Mouse (Mus musculus) lung, embryonic 15.5 days (tissue): ENCODE data around the gene Tsfm. TPM values are rescaled to one million over a fixed set of nuclear protein-coding genes. Genes with fewer than 3 reads are reported as not detected.

ENCODE experiments used
- ATAC-seq: fragments of 200-750 bp; cut with Nextera tagmentation; 2 replicates; pipeline ENCODE4 v1.8.0; 2017; ENCODE audit warnings: moderate number of reproducible peaks, borderline replicate concordance; ENCODE audit not compliant: low FRiP score, low TSS enrichment; ENCODE audit errors: extremely low read depth
- H3K27ac ChIP-seq: fragments of 300-500 bp; sonication (generic); 2 replicates; pipeline ENCODE4 v1.5.1; 2015; ENCODE audit warnings: moderate library complexity, mild to moderate bottlenecking, inconsistent platforms
- H3K27me3 ChIP-seq: fragments of 300-500 bp; sonication (generic); 2 replicates; pipeline ENCODE4 v1.6.1; 2015; ENCODE audit warnings: inconsistent platforms
- H3K36me3 ChIP-seq: fragments of 300-500 bp; sonication (generic); 2 replicates; pipeline ENCODE4 v1.6.1; 2015; ENCODE audit warnings: inconsistent platforms
- H3K4me1 ChIP-seq: fragments of 300-500 bp; sonication (generic); 2 replicates; pipeline ENCODE4 v1.6.1; 2015; ENCODE audit warnings: inconsistent platforms
- H3K4me2 ChIP-seq: fragments of 300-500 bp; sonication (generic); 2 replicates; pipeline ENCODE4 v1.6.1; 2015; ENCODE audit warnings: inconsistent platforms, mild to moderate bottlenecking, moderate library complexity
- H3K4me3 ChIP-seq: fragments of 300-500 bp; sonication (generic); 2 replicates; pipeline ENCODE4 v1.5.1; 2015; ENCODE audit warnings: mild to moderate bottlenecking, inconsistent platforms
- H3K9ac ChIP-seq: fragments of 300-500 bp; sonication (generic); 2 replicates; pipeline ENCODE4 v1.6.1; 2015; ENCODE audit warnings: inconsistent platforms
- H3K9me3 ChIP-seq: fragments of 300-500 bp; sonication (generic); 2 replicates; pipeline ENCODE4 v1.6.1; 2016; ENCODE audit warnings: inconsistent platforms
- WGBS: fragments of 180-500 bp; shearing (Covaris S2); methylation state at CpG from one replicate; pipeline ENCODE4 v1.1.7; 2015; 5-methylcytosine and 5-hydroxymethylcytosine counted together
- polyA plus RNA-seq: library from polyadenylated mRNA; unstranded; fragments of >200 nt; fragmentation: Nextera tagmentation; extraction: Ambion mirVana; gene quantifications from 2 replicates; pipeline ENCODE4 v1.2.1, GENCODE M21; 2015

The Tsfm gene
- polyA plus RNA-seq, 1 experiment from 2014 or later: 73.2 TPM

- Histone ChIP-seq H3K27me3 (no peaks in the 10 kb centered on the region), H3K4me1 (peaks cover 74% of the 10 kb centered on the region), H3K4me3 (peak overlapping the region; percentile 92), H3K9ac (peak overlapping the region; percentile 97), H3K36me3 (no peaks in the 10 kb centered on the region; the same call in 1 of the 2 replicates), H3K9me3 (no peaks in the 10 kb centered on the region), H3K4me2 (peak overlapping the region; percentile 92), H3K27ac (peak overlapping the region; percentile 99)
- WGBS: 8% methylated on average over 11 of the region's 11 CpGs
- ATAC-seq: no peak
Measured at GRCm38 (mm10) chr10:126980933-126981530, 49.6 kb downstream of the Tsfm start.

- no peaks in the 10 kb centered on the region; the same call in 1 of the 2 replicates for H3K36me3 ChIP-seq
- no peaks in the 10 kb centered on the region for H3K9me3 ChIP-seq
- peak overlapping the region; percentile 99 for H3K27ac ChIP-seq
- WGBS: 2% methylated on average over 16 of the region's 16 CpGs
- peak overlapping the region; percentile 92 for H3K4me3 ChIP-seq
- H3K4me1 ChIP-seq: peaks cover 74% of the 10 kb centered on the region
- no peaks in the 10 kb centered on the region for H3K27me3 ChIP-seq
- peak overlapping the region; percentile 97 for H3K9ac ChIP-seq
- ATAC-seq: no peak
- peak overlapping the region; percentile 92 for H3K4me2 ChIP-seq
Measured at GRCm38 (mm10) chr10:126980221-126980932, 50.3 kb downstream of the Tsfm start.

GRCm38 (mm10) chr10:126979636-126980151, 50.9 kb downstream of the Tsfm start:
- Histone ChIP-seq H3K4me2 (peak overlapping the region; percentile 92), H3K27me3 (no peaks in the 10 kb centered on the region), H3K27ac (peak overlapping the region; percentile 99), H3K9me3 (no peaks in the 10 kb centered on the region), H3K4me1 (peaks cover 71% of the 10 kb centered on the region), H3K4me3 (peak overlapping the region; percentile 92), H3K9ac (peak overlapping the region; percentile 97), H3K36me3 (no peaks in the 10 kb centered on the region; the same call in 1 of the 2 replicates)
- no peak for ATAC-seq
- under 1% methylated on average over 48 of the region's 57 CpGs for WGBS

GRCm38 (mm10) chr10:126979121-126979635, 51.5 kb downstream of the Tsfm start:
- peak overlapping the region; percentile 99 for H3K27ac ChIP-seq
- H3K27me3 ChIP-seq: no peaks in the 10 kb centered on the region
- peak overlapping the region; percentile 97 for H3K9ac ChIP-seq
- ATAC-seq: peak; percentile 24
- peaks cover 66% of the 10 kb centered on the region for H3K4me1 ChIP-seq
- H3K4me2 ChIP-seq: peak overlapping the region; percentile 92
- H3K36me3 ChIP-seq: no peaks in the 10 kb centered on the region; the same call in 1 of the 2 replicates
- no peaks in the 10 kb centered on the region for H3K9me3 ChIP-seq
- H3K4me3 ChIP-seq: peak overlapping the region; percentile 92
- WGBS: under 1% methylated on average over 37 of the region's 62 CpGs

- H3K4me3 ChIP-seq: peak within 1 kb of the TSS; percentile 92
- no peaks in the 10 kb centered on the region for H3K27me3 ChIP-seq
- peak within 1 kb of the TSS; percentile 99 for H3K27ac ChIP-seq
- under 1% methylated on average over 56 of the region's 56 CpGs for WGBS
- H3K36me3 ChIP-seq: no peaks in the 10 kb centered on the region; the same call in 1 of the 2 replicates
- peaks cover 58% of the 10 kb centered on the region for H3K4me1 ChIP-seq
- peak within 1 kb of the TSS; percentile 92 for H3K4me2 ChIP-seq
- peak; percentile 92 for ATAC-seq
- peak within 1 kb of the TSS; percentile 97 for H3K9ac ChIP-seq
- H3K9me3 ChIP-seq: no peaks in the 10 kb centered on the region
Measured at GRCm38 (mm10) chr10:126978277-126978994, 52.2 kb downstream of the Tsfm start, which contains the start of gene Ctdsp2. Gene Ctdsp2 (plus strand): TSS chr10:126978717.

GRCm38 (mm10) chr10:126977076-126977475, 53.6 kb downstream of the Tsfm start:
- H3K4me1 ChIP-seq: peaks cover 58% of the 10 kb centered on the region

GRCm38 (mm10) chr10:126975706-126976105, 54.9 kb downstream of the Tsfm start:
- Histone ChIP-seq H3K36me3 (no peaks in the 10 kb centered on the region; the same call in 1 of the 2 replicates), H3K4me1 (peaks cover 58% of the 10 kb centered on the region), H3K27me3 (no peaks in the 10 kb centered on the region), H3K9me3 (no peaks in the 10 kb centered on the region), H3K4me2 (no peak overlapping the region), H3K4me3 (no peak overlapping the region), H3K9ac (no peak overlapping the region), H3K27ac (peak overlapping the region; percentile 54)
- WGBS: 71% methylated on average over 6 of the region's 6 CpGs
- no peak for ATAC-seq

More at GRCm38 (mm10) chr10:126977076-126977475, 53.6 kb downstream of the Tsfm start:
- H3K4me2 ChIP-seq: no peak overlapping the region
- no peak overlapping the region for H3K4me3 ChIP-seq
- no peaks in the 10 kb centered on the region; the same call in 1 of the 2 replicates for H3K36me3 ChIP-seq
- no peaks in the 10 kb centered on the region for H3K27me3 ChIP-seq
- no peak for ATAC-seq
- no peak overlapping the region for H3K27ac ChIP-seq
- WGBS: 50% methylated on average over 4 of the region's 4 CpGs
- H3K9me3 ChIP-seq: no peaks in the 10 kb centered on the region
- no peak overlapping the region for H3K9ac ChIP-seq

- WGBS: 29% methylated on average over 7 of the region's 7 CpGs
- Histone ChIP-seq H3K9ac (no peak overlapping the region), H3K27me3 (no peaks in the 10 kb centered on the region), H3K27ac (peak overlapping the region; percentile 89; the same call in 1 of the 2 replicates), H3K9me3 (no peaks in the 10 kb centered on the region), H3K4me3 (no peak overlapping the region), H3K4me1 (peaks cover 61% of the 10 kb centered on the region), H3K4me2 (no peak overlapping the region), H3K36me3 (no peaks in the 10 kb centered on the region)
- ATAC-seq: no peak
Measured at GRCm38 (mm10) chr10:126972988-126973387, 57.7 kb downstream of the Tsfm start.

GRCm38 (mm10) chr10:126972051-126972725, 58.5 kb downstream of the Tsfm start:
- Histone ChIP-seq H3K4me1 (peaks cover 56% of the 10 kb centered on the region), H3K27me3 (no peaks in the 10 kb centered on the region), H3K9ac (peak overlapping the region; percentile 22; the same call in 1 of the 2 replicates), H3K4me3 (no peak overlapping the region), H3K36me3 (no peaks in the 10 kb centered on the region), H3K27ac (peak overlapping the region; percentile 89), H3K9me3 (no peaks in the 10 kb centered on the region), H3K4me2 (peak overlapping the region; percentile 40)
- ATAC-seq: peak; percentile 85
- 9% methylated on average over 13 of the region's 13 CpGs for WGBS

- Histone ChIP-seq H3K27me3 (no peaks in the 10 kb centered on the region), H3K4me1 (peaks cover 49% of the 10 kb centered on the region), H3K4me3 (no peak overlapping the region), H3K9me3 (no peaks in the 10 kb centered on the region), H3K27ac (peak overlapping the region; percentile 89), H3K4me2 (peak overlapping the region; percentile 40), H3K9ac (no peak overlapping the region), H3K36me3 (no peaks in the 10 kb centered on the region)
- whole genome bisulfite sequencing: 11% methylated on average over 12 of the region's 12 CpGs
- peak; percentile 17 for ATAC-seq
Measured at GRCm38 (mm10) chr10:126971363-126972050, 59.1 kb downstream of the Tsfm start.
